Mouse (Mus musculus) spleen, postnatal 0 days (tissue): Measurements from ENCODE around the gene Psme2. TPM values are rescaled to one million over a fixed set of nuclear protein-coding genes. Genes with fewer than 3 reads are reported as not detected.

Source experiments
- polyA plus RNA-seq: library from polyadenylated mRNA; unstranded; fragments of >200 nt; fragmentation: Nextera tagmentation; extraction: Ambion mirVana; gene quantifications from 2 replicates; pipeline ENCODE4 v1.2.1, GENCODE M21; 2015

The Psme2 gene
- 233 and 255 TPM in 2 replicates for polyA plus RNA-seq

GRCm38 (mm10) chr14:55590748-55591330, at the start of gene Psme2:
TSS of gene Psme2 (minus strand) at chr14:55591113.

GRCm38 (mm10) chr14:55637795-55638194, 46.9 kb upstream of the Psme2 start, which contains the start of gene Gm49378:
TSS of gene Gm49378 (minus strand) at chr14:55637895.

GRCm38 (mm10) chr14:55635523-55636007, 44.7 kb upstream of the Psme2 start, which contains the start of gene Ipo4:
TSS of gene Ipo4 (minus strand) at chr14:55635957.

GRCm38 (mm10) chr14:55617822-55618221, 26.9 kb upstream of the Psme2 start, which contains the start of gene Rec8:
TSS of gene Rec8 (plus strand) at chr14:55618037.

GRCm38 (mm10) chr14:55603271-55603632, 12.3 kb upstream of the Psme2 start, which contains the start of gene Irf9:
TSS of gene Irf9 (plus strand) at chr14:55603571.

GRCm38 (mm10) chr14:55591331-55591891, 498 bp upstream of the Psme2 start, which contains the start of gene Rnf31:
TSS of gene Rnf31 (plus strand) at chr14:55591708.

GRCm38 (mm10) chr14:55584702-55585565, 6.0 kb downstream of the Psme2 start, which contains the start of gene Emc9:
TSS of gene Emc9 (minus strand) at chr14:55585302.

GRCm38 (mm10) chr14:55577871-55578667, 12.8 kb downstream of the Psme2 start, which contains the start of gene Psme1:
TSS of gene Psme1 (plus strand) at chr14:55578123.

GRCm38 (mm10) chr14:55575302-55575701, 15.6 kb downstream of the Psme2 start, which contains the start of gene Fitm1:
TSS of gene Fitm1 (plus strand) at chr14:55575617.

GRCm38 (mm10) chr14:55560202-55561073, 30.5 kb downstream of the Psme2 start, which contains the start of gene A730061H03Rik:
TSS of gene A730061H03Rik (minus strand) at chr14:55560406.

GRCm38 (mm10) chr14:55559799-55560201, 31.1 kb downstream of the Psme2 start, which contains the start of gene Dcaf11:
TSS of gene Dcaf11 (plus strand) at chr14:55560006.

GRCm38 (mm10) chr14:55540067-55540786, 50.7 kb downstream of the Psme2 start, which contains the start of gene Pck2:
TSS of gene Pck2 (plus strand) at chr14:55540266.

Other genes with a start within 250 kb of the Psme2 start
- gene Dhrs4, start 112.4 kb downstream of the Psme2 start, polyA plus RNA-seq = 69.5 and 75.3 TPM in 2 replicates
- gene Carmil3, start 100.5 kb downstream of the Psme2 start, polyA plus RNA-seq = 0.37 and 0.76 TPM in 2 replicates
- 0.10 and 0.12 TPM in 2 replicates for gene Cpne6, start 80.7 kb downstream of the Psme2 start, polyA plus RNA-seq
- not detected in 2 replicates for gene Nrl, start 66.1 kb downstream of the Psme2 start, polyA plus RNA-seq
- gene Pck2, start 50.8 kb downstream of the Psme2 start, polyA plus RNA-seq = 74.2 and 76.3 TPM in 2 replicates
- gene Dcaf11, start 31.1 kb downstream of the Psme2 start, polyA plus RNA-seq = 36.9 and 41.9 TPM in 2 replicates
- gene A730061H03Rik, start 30.7 kb downstream of the Psme2 start, polyA plus RNA-seq = 2.7 and 3.2 TPM in 2 replicates
- gene Fitm1, start 15.5 kb downstream of the Psme2 start, polyA plus RNA-seq = 0.37 and 0.45 TPM in 2 replicates
- gene Psme1, start 13.0 kb downstream of the Psme2 start, polyA plus RNA-seq = 145 and 162 TPM in 2 replicates
- gene Emc9, start 5.8 kb downstream of the Psme2 start, polyA plus RNA-seq = 46.7 and 47.4 TPM in 2 replicates
- gene Rnf31, start 595 bp upstream of the Psme2 start, polyA plus RNA-seq = 16.4 and 19.3 TPM in 2 replicates
- 34.6 and 38.5 TPM in 2 replicates for gene Irf9, start 12.5 kb upstream of the Psme2 start, polyA plus RNA-seq
- 5.8 and 7.8 TPM in 2 replicates for gene Rec8, start 26.9 kb upstream of the Psme2 start, polyA plus RNA-seq
- 24.1 and 28.0 TPM in 2 replicates for gene Ipo4, start 44.8 kb upstream of the Psme2 start, polyA plus RNA-seq
- gene Gm49378, start 46.8 kb upstream of the Psme2 start, polyA plus RNA-seq = 0.64 and 1.7 TPM in 2 replicates
- gene Tm9sf1, start 52.7 kb upstream of the Psme2 start, polyA plus RNA-seq = 56.5 and 57.4 TPM in 2 replicates
- gene Tssk4, start 59.1 kb upstream of the Psme2 start, polyA plus RNA-seq = 0.56 and 0.63 TPM in 2 replicates
- 30.4 TPM in 2 replicates for gene Mdp1, start 69.4 kb upstream of the Psme2 start, polyA plus RNA-seq
- 27.5 and 30.5 TPM in 2 replicates for gene Gmpr2, start 80.8 kb upstream of the Psme2 start, polyA plus RNA-seq
- 303 and 330 TPM in 2 replicates for gene Nedd8, start 81.0 kb upstream of the Psme2 start, polyA plus RNA-seq
- 25.8 and 29.4 TPM in 2 replicates for gene Tinf2, start 90.7 kb upstream of the Psme2 start, polyA plus RNA-seq
- gene Tgm1, start 122.8 kb upstream of the Psme2 start, polyA plus RNA-seq = 1.5 and 2.0 TPM in 2 replicates
- gene Rabggta, start 131.2 kb upstream of the Psme2 start, polyA plus RNA-seq = 9.9 and 14.2 TPM in 2 replicates
- gene Dhrs1, start 154.6 kb upstream of the Psme2 start, polyA plus RNA-seq = 29.1 and 35.1 TPM in 2 replicates
- gene Nop9, start 154.6 kb upstream of the Psme2 start, polyA plus RNA-seq = 28.7 and 31.5 TPM in 2 replicates
- 0.23 TPM in 1 of 2 replicates, not detected in the other for gene Cideb, start 167.3 kb upstream of the Psme2 start, polyA plus RNA-seq
- 0.49 and 0.78 TPM in 2 replicates for gene Ltb4r2, start 170.3 kb upstream of the Psme2 start, polyA plus RNA-seq
- 33.2 and 51.6 TPM in 2 replicates for gene Ltb4r1, start 174.8 kb upstream of the Psme2 start, polyA plus RNA-seq
- gene Adcy4, start 193.0 kb upstream of the Psme2 start, polyA plus RNA-seq = 1.9 and 3.1 TPM in 2 replicates
- 28.4 and 31.4 TPM in 2 replicates for gene Ripk3, start 197.8 kb upstream of the Psme2 start, polyA plus RNA-seq
- gene Nfatc4, start 232.0 kb upstream of the Psme2 start, polyA plus RNA-seq = 4.8 and 7.3 TPM in 2 replicates